Mouse (Mus musculus): ENCODE measurements at regions not wholly inside any gene's neighbourhood (a gene's known extent, or its start where the extent isn't known, plus 50 kb on each side); places are given as distances from the start of the nearest gene placed in this dataset.

DNA sequence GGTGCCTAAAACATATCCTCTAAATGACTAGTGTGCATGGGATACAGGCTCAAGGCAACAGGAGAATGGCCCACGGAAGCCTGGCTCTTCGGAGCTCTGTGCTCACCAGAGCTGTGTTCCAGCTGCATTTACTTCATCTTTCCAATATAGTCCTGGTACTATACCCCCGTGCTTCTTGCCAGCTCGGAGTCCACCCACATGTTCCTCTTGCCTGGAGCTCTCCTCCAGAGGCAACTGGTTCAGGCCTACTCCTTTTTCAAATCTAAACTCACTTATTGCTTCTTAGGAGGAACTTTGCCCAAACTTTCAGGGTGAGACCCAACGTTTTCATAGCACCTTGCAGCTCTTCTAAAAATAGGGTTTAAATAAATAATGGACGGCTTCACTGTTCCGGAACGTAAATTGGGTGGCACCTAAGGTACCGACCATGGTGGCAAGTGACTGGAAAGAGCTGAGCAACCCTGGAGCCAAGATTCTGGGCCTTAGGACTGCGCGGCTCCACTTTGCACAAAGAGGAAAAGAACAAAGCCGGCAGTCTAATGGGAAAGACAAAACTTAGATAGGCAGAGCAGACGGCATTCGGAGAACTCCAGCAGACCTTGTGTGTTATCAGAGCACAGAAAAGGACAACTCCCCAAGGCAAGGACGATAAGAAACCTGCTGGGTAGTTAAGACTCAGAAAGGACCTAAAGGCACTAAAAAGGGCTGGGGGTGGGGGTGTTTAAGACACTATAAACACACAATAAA lies 86.6 kb upstream of the Hmcn1 start:
- no peak for TF ChIP-seq POLR2A (IDR thresholded peaks at IDR 0.05; ENCODE audit: extremely low read depth, insufficient read depth, low read length)
- TF ChIP-seq CTCF (IDR thresholded peaks at IDR 0.05; ENCODE audit: extremely low read depth, insufficient read depth, low read length): no peak

Measured in cortical plate, adult 2 months (tissue).